8 mouse cellular contexts compared by ENCODE assay signal in genomic region chr7:137436901-137437300, GRCm38 (mm10). TPM values are rescaled to one million over a fixed set of nuclear protein-coding genes. Genes with fewer than 3 reads are reported as not detected.
DNase-seq lines count a peak whose midpoint lies in the region; ATAC-seq and TF ChIP-seq lines count a peak whose summit lies in the region.

No protein-coding gene starts in this region.

- no peaks in the 10 kb centered on the region for H3K36me3 ChIP-seq in heart, embryonic 12.5 days
- peaks cover 0 to 11% of the 10 kb centered on the region in 2 experiments; a peak in 2 of 4 replicates for H3K36me3 ChIP-seq in MEL (ENCODE audit: control insufficient read depth in 1 of 2, insufficient read depth in 2 of 2, low read length in 2 of 2)
- no peaks in the 10 kb centered on the region for H3K36me3 ChIP-seq in forebrain, embryonic 16.5 days (ENCODE audit: control insufficient read depth, insufficient read depth)
- no peaks in the 10 kb centered on the region for H3K36me3 ChIP-seq in liver, embryonic 14.5 days (replicated peaks; ENCODE audit: control insufficient read depth, insufficient read depth, low read depth)

- TF ChIP-seq RAD21 in MEL (IDR thresholded peaks at IDR 0.05; ENCODE audit: low read depth, low read length) = no peak

- peaks cover 38% of the 10 kb centered on the region for H3K79me2 ChIP-seq in MEL (ENCODE audit: control insufficient read depth, insufficient read depth, low read length, poor library complexity)

- no peak for DNase-seq in heart, adult 8-10 months (ENCODE audit: low spot score)
- no peak for DNase-seq in MEL (ENCODE audit: low read depth, low spot score)
- no peak for DNase-seq in liver, embryonic 14.5 days (ENCODE audit: low read depth in 3 of 3, low spot score in 3 of 3)
- DNase-seq in layer of hippocampus, adult 18-20 months (ENCODE audit: low spot score in 2 of 2) = no peak
- DNase-seq in urinary bladder, postnatal 36 days (ENCODE audit: low spot score in 2 of 2) = no peak
- no peak for DNase-seq in adrenal gland, postnatal 36 days

- H3K27me3 ChIP-seq in heart, embryonic 12.5 days (replicated peaks) = no peaks in the 10 kb centered on the region
- no peaks in the 10 kb centered on the region for H3K27me3 ChIP-seq in MEL (ENCODE audit: control insufficient read depth in 1 of 2, insufficient read depth in 2 of 2, low read length in 2 of 2)
- H3K27me3 ChIP-seq in forebrain, embryonic 16.5 days (replicated peaks; ENCODE audit: control insufficient read depth, insufficient read depth, low read length) = no peaks in the 10 kb centered on the region
- H3K27me3 ChIP-seq in liver, embryonic 14.5 days (ENCODE audit: control insufficient read depth, insufficient read depth, low read length) = no peaks in the 10 kb centered on the region

- H3K4me3 ChIP-seq in heart, embryonic 12.5 days = peak overlapping the region; percentile 86
- H3K4me3 ChIP-seq in MEL (ENCODE audit: control insufficient read depth in 1 of 2, insufficient read depth in 1 of 2, low read depth in 2 of 2, low read length in 2 of 2) = peak overlapping the region; percentile 60 to 99
- peak overlapping the region; percentile 77 for H3K4me3 ChIP-seq in forebrain, embryonic 16.5 days (replicated peaks; ENCODE audit: low read length)
- no peak overlapping the region for H3K4me3 ChIP-seq in liver, embryonic 14.5 days (ENCODE audit: insufficient read depth in 1 of 2, low read depth in 2 of 2, low read length in 2 of 2)

- 77% methylated on average over 6 of the region's 6 CpGs for WGBS in heart, embryonic 12.5 days
- 78% methylated on average over 6 of the region's 6 CpGs for WGBS in forebrain, embryonic 16.5 days
- WGBS in liver, embryonic 14.5 days (ENCODE audit: insufficient replicate concordance) = 62% methylated on average over 6 of the region's 6 CpGs

- no peaks in the 10 kb centered on the region for H3K9me3 ChIP-seq in heart, embryonic 12.5 days (replicated peaks)
- no peaks in the 10 kb centered on the region for H3K9me3 ChIP-seq in MEL (replicated peaks; ENCODE audit: insufficient read depth, low read length)
- H3K9me3 ChIP-seq in forebrain, embryonic 16.5 days (ENCODE audit: control insufficient read depth, low read length) = no peaks in the 10 kb centered on the region
- H3K9me3 ChIP-seq in liver, embryonic 14.5 days (ENCODE audit: control insufficient read depth, low read length) = no peaks in the 10 kb centered on the region

- peak overlapping the region; percentile 86 for H3K4me2 ChIP-seq in heart, embryonic 12.5 days
- no peak overlapping the region for H3K4me2 ChIP-seq in forebrain, embryonic 16.5 days (ENCODE audit: low read length)
- peak overlapping the region; percentile 82 for H3K4me2 ChIP-seq in liver, embryonic 14.5 days (ENCODE audit: low read depth)

- no peak for ATAC-seq in heart, embryonic 12.5 days (ENCODE audit: insufficient number of reproducible peaks, low FRiP score)
- ATAC-seq in forebrain, embryonic 16.5 days = no peak; the same call in 1 of the 2 replicates
- no peak for ATAC-seq in liver, embryonic 14.5 days (ENCODE audit: insufficient read depth)

- H3K9ac ChIP-seq in heart, embryonic 12.5 days = no peak overlapping the region
- peak overlapping the region; percentile 46 for H3K9ac ChIP-seq in MEL (ENCODE audit: control insufficient read depth, low read depth, low read length, poor library complexity, severe bottlenecking)
- no peak overlapping the region; the same call in 1 of the 2 replicates for H3K9ac ChIP-seq in forebrain, embryonic 16.5 days (replicated peaks; ENCODE audit: low read depth, low read length)
- H3K9ac ChIP-seq in liver, embryonic 14.5 days (replicated peaks) = no peak overlapping the region

- peaks cover 14% of the 10 kb centered on the region for H3K4me1 ChIP-seq in heart, embryonic 12.5 days (replicated peaks)
- H3K4me1 ChIP-seq in MEL (ENCODE audit: control insufficient read depth in 1 of 2, insufficient read depth in 2 of 2, low read length in 2 of 2) = peaks cover 0 to 5% of the 10 kb centered on the region in 2 experiments
- peaks cover 26% of the 10 kb centered on the region for H3K4me1 ChIP-seq in forebrain, embryonic 16.5 days (replicated peaks; ENCODE audit: control insufficient read depth, insufficient read depth, low read length)
- H3K4me1 ChIP-seq in liver, embryonic 14.5 days (replicated peaks; ENCODE audit: control insufficient read depth in 2 of 2, insufficient read depth in 2 of 2, low read length in 1 of 2) = peaks cover 8 to 11% of the 10 kb centered on the region in 2 experiments

- no peak for TF ChIP-seq EP300 in MEL (IDR thresholded peaks at IDR 0.05; ENCODE audit: low read depth in 1 of 2, low read length in 2 of 2)
- no peak for TF ChIP-seq EP300 in liver, embryonic 14.5 days (IDR thresholded peaks at IDR 0.05; ENCODE audit: low read depth)

- TF ChIP-seq POLR2A in MEL (IDR thresholded peaks at IDR 0.05; ENCODE audit: control insufficient read depth in 1 of 2, insufficient read depth in 1 of 2, low read depth in 1 of 2, low read length in 2 of 2, poor library complexity in 1 of 2) = no peak

- H3K27ac ChIP-seq in heart, embryonic 12.5 days (ENCODE audit: poor library complexity, severe bottlenecking) = no peak overlapping the region
- no peak overlapping the region for H3K27ac ChIP-seq in MEL (ENCODE audit: control insufficient read depth, low read depth, low read length)
- peak overlapping the region; percentile 80; the same call in 1 of the 2 replicates for H3K27ac ChIP-seq in forebrain, embryonic 16.5 days (ENCODE audit: low read length)
- H3K27ac ChIP-seq in liver, embryonic 14.5 days = no peak overlapping the region

- no peak for TF ChIP-seq CTCF in MEL (IDR thresholded peaks at IDR 0.05 in 2 of 3, conservative IDR thresholded peaks at IDR 0.05 in 1 of 3; ENCODE audit: control insufficient read depth in 1 of 3, insufficient read depth in 1 of 3, low read depth in 2 of 3, low read length in 3 of 3, poor library complexity in 1 of 3, severe bottlenecking in 1 of 3)
- no peak for TF ChIP-seq CTCF in liver, embryonic 14.5 days (IDR thresholded peaks at IDR 0.05; ENCODE audit: low read depth)

TF ChIP-seq in MEL, 35 proteins besides CTCF, POLR2A, EP300 and RAD21:
- TF ChIP-seq KAT2A (conservative IDR thresholded peaks at IDR 0.05; ENCODE audit: low read depth, low read length) (no peak), USF2 (IDR thresholded peaks at IDR 0.05; ENCODE audit: borderline replicate concordance in 1 of 2, insufficient read depth in 1 of 2, low read depth in 1 of 2, low read length in 2 of 2) (no peak), TBP (IDR thresholded peaks at IDR 0.05; ENCODE audit: low read depth, low read length) (no peak), MYB (IDR thresholded peaks at IDR 0.05; ENCODE audit: low read depth, low read length) (no peak), ZC3H11A (IDR thresholded peaks at IDR 0.05; ENCODE audit: low read depth, low read length) (no peak), MAX (IDR thresholded peaks at IDR 0.05; ENCODE audit: low read length) (no peak), ZKSCAN1 (IDR thresholded peaks at IDR 0.05; ENCODE audit: low read depth, low read length) (no peak), RCOR1 (IDR thresholded peaks at IDR 0.05; ENCODE audit: low read depth, low read length) (no peak), HCFC1 (IDR thresholded peaks at IDR 0.05; ENCODE audit: low read depth, low read length) (no peak), MAFK (IDR thresholded peaks at IDR 0.05; ENCODE audit: borderline replicate concordance, low read depth, low read length) (no peak), UBTF (IDR thresholded peaks at IDR 0.05; ENCODE audit: borderline replicate concordance, insufficient read depth, low read depth, low read length) (no peak), MYC (IDR thresholded peaks at IDR 0.05; ENCODE audit: low read depth, low read length) (no peak), E2F4 (IDR thresholded peaks at IDR 0.05; ENCODE audit: borderline replicate concordance, low read depth, low read length) (no peak), USF1 (IDR thresholded peaks at IDR 0.05; ENCODE audit: low read depth, low read length) (no peak), SMC3 (IDR thresholded peaks at IDR 0.05; ENCODE audit: low read depth, low read length) (no peak)
TF ChIP-seq in MEL: peak in this region for 0.

RNA-seq across cellular contexts. Expression of gene Glrx3, which starts 0.5 kb away (rescaled TPM):
- 173 and 177 TPM in 2 replicates for polyA plus RNA-seq in heart, embryonic 12.5 days (2016; fragmentation: Nextera tagmentation; extraction: Ambion mirVana)
- 100 to 1,000 TPM; 139 to 161 (median 149) TPM for total RNA-seq in heart, adult 8-10 months (2022)
- 174 and 175 TPM in 2 replicates for total RNA-seq in MEL (2012; rRNA removed)
- polyA plus RNA-seq in MEL (2012; ENCODE audit: insufficient read depth in 1 of 2, insufficient read length in 2 of 2, low read depth in 1 of 2, low replicate concordance in 2 of 2, missing spikeins in 1 of 2) = 100 to 1,000 TPM; 279 to 290 TPM
- 253 and 278 TPM in 2 replicates for polyA plus RNA-seq in forebrain, embryonic 16.5 days (2015; fragmentation: Nextera tagmentation; extraction: Ambion mirVana)
- polyA plus RNA-seq in liver, embryonic 14.5 days (2012; rRNA removed) = 23.8 and 41.8 TPM in 2 replicates
- 110 and 113 TPM in 2 replicates for polyA plus RNA-seq in liver, embryonic 14.5 days (2014; fragmentation: Nextera tagmentation; extraction: Ambion mirVana)
- total RNA-seq in layer of hippocampus, adult 18-20 months (2021) = 10 to 100 TPM; 93.1 to 98.4 TPM
- 100 to 1,000 TPM; 115 to 118 TPM for total RNA-seq in adrenal gland, postnatal 36 days (2021)

RNA-seq across cellular contexts. Expression of gene 9430038I01Rik, which starts 26.3 kb away (rescaled TPM):
- polyA plus RNA-seq in heart, embryonic 12.5 days (2016; fragmentation: Nextera tagmentation; extraction: Ambion mirVana) = 15.1 and 16.8 TPM in 2 replicates
- 1 to 10 TPM; 7.8 to 10.0 (median 8.8) TPM for total RNA-seq in heart, adult 8-10 months (2022)
- 14.3 and 19.0 TPM in 2 replicates for total RNA-seq in MEL (2012; rRNA removed)
- polyA plus RNA-seq in MEL (2012; ENCODE audit: insufficient read depth in 1 of 2, insufficient read length in 2 of 2, low read depth in 1 of 2, low replicate concordance in 2 of 2, missing spikeins in 1 of 2) = 10 to 100 TPM in 1 of 2 experiments, not detected in 1; 24.5 TPM
- 9.2 and 10.5 TPM in 2 replicates for polyA plus RNA-seq in forebrain, embryonic 16.5 days (2015; fragmentation: Nextera tagmentation; extraction: Ambion mirVana)
- 2.6 and 4.3 TPM in 2 replicates for polyA plus RNA-seq in liver, embryonic 14.5 days (2012; rRNA removed)
- polyA plus RNA-seq in liver, embryonic 14.5 days (2014; fragmentation: Nextera tagmentation; extraction: Ambion mirVana) = 7.1 and 7.4 TPM in 2 replicates
- total RNA-seq in layer of hippocampus, adult 18-20 months (2021) = 1 to 10 TPM; 2.9 to 3.4 TPM
- 10 to 100 TPM in 1 of 2 experiments, 1 to 10 TPM in 1; 9.9 to 13.3 TPM for total RNA-seq in adrenal gland, postnatal 36 days (2021)

Comparison
In these comparisons a context has a peak if more than half of its experiments do, and no peak if none do; other contexts are left out.
1. H3K4me3 ChIP-seq: peak in heart, embryonic 12.5 days (single experiment), MEL (2 of 2) and forebrain, embryonic 16.5 days (single experiment); none in liver, embryonic 14.5 days (0 of 2).